Mouse (Mus musculus) E14TG2a.4 (cell line): ENCODE results near the gene Snrk.

Source experiments
- CTCF ChIP-seq: conservative IDR thresholded peaks from 2 replicates; pipeline ENCODE4 v1.5.1; 2014; ENCODE audit warnings: low read length
- POU5F1 ChIP-seq: IDR thresholded peaks from 2 replicates; pipeline ENCODE4 v1.6.1; 2014; ENCODE audit warnings: low read length, borderline replicate concordance

DNA sequence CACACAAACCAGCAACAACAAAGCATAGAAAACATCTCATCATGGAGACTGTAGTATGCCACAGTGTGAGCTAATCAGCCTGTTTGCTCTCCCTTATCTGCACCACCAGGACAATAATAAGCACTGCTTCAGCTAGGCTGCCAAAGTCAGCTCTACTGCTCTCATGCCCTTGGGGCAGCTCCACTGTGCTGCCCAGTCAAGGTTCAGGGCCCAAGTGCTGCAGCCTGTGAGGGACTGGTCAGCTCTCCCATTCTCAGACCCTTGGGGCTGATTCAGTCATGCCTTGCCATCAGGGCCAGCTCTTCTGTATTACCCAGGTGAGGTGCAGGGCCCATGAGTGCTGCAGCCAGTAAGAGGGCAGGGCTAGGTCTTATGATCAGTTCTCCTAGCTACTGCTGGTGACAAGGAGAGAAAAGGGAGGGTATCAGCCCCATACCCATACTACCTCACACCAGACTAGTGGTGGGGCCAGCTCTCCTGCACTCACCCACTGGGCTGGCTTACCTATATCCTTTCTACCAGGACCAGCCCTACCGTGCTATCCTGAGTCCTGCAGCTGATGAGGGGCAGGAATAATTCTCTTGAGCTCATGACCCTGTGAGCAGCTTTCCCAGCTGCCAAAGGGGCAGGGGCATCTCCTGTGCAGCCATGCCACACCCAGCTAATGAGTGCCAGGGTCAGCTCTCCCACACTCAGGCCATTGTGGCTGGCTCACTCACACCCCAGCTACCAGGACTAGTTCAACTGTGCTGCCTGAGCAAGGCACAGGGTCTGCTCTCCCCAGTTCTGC is 18.2 kb downstream of the Snrk start:
- TF ChIP-seq CTCF (no peak), POU5F1 (no peak)
